Comparison of ENCODE assay signal across 8 mouse cellular contexts in the genomic region with DNA sequence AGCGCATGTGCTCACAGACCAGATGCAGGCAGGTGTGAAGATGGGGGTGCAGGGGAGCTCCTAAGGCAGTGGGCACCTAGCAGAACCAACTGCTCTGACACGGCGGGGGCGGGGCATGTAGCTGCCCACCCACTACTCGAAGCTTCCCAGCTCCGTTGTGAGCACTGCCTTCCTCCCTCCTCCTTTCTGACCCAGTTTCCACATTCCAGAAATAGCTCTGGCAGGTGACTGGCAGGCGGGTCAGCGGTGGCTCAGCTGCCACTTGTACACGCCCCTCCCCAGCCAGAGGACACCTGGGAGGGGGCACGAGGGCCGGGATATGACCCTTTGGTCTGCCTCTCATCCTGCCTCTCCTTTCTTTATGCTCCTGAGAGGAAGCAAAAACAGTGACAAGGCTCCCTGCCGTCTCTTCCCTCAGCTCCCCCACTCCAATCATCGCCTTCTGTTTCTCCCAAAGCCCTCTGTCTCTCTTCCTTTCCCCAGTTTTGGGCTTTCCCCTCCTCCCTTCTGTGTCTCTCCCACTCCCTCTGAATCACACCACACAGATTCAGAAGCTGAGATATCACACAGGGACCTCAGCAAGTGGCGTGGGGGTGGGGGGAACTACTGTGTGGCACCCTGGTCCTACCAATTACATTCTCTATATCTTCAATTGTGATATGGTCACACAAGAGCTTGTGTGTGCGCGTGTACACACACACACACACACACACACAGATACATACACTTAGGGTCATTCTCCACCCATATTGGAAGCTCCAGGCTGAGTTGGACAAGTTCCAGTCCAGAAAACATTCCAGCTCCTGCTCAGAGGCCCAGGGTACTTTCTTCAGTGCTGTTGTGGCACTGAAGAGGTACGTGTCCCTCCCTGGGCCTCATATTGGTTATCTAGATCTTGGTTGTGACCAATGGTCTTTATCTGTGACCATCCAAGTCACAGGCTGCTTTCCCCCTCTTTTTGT. TPM values are rescaled to one million over a fixed set of nuclear protein-coding genes. Genes with fewer than 3 reads are reported as not detected.
A peak's percentile ranks its signal among the peaks of the same experiment; 100 is the strongest.
DNase-seq lines count a peak whose midpoint lies in the region; ATAC-seq and TF ChIP-seq lines count a peak whose summit lies in the region.

No protein-coding gene starts in this region.

- peaks cover 6% of the 10 kb centered on the region; the same call in 1 of the 2 replicates for H3K79me2 ChIP-seq in liver, adult 2 months (ENCODE audit: control insufficient read depth, insufficient read depth, low read length)

- peaks cover 49% of the 10 kb centered on the region for H3K4me1 ChIP-seq in G1E (ENCODE audit: insufficient read depth, low read depth, low read length)
- H3K4me1 ChIP-seq in liver, adult 2 months (ENCODE audit: control insufficient read depth, insufficient read depth, low read length) = peaks cover 2% of the 10 kb centered on the region; the same call in 1 of the 2 replicates
- peaks cover 10% of the 10 kb centered on the region for H3K4me1 ChIP-seq in neural tube, embryonic 11.5 days (ENCODE audit: control insufficient read depth, insufficient read depth, low read length)

- H3K27me3 ChIP-seq in G1E (ENCODE audit: insufficient read depth, low read length) = no peaks in the 10 kb centered on the region
- no peaks in the 10 kb centered on the region for H3K27me3 ChIP-seq in liver, adult 2 months (ENCODE audit: control insufficient read depth, insufficient read depth, low read length)
- no peaks in the 10 kb centered on the region for H3K27me3 ChIP-seq in neural tube, embryonic 11.5 days (ENCODE audit: control insufficient read depth, insufficient read depth, low read length)

- no peak for TF ChIP-seq POLR2A in liver, adult 2 months (IDR thresholded peaks at IDR 0.05; ENCODE audit: extremely low read depth, insufficient read depth, low read length)

- H3K4me3 ChIP-seq in G1E (ENCODE audit: low read depth, low read length) = peak overlapping the region; percentile 9; the same call in 1 of the 2 replicates
- no peak overlapping the region for H3K4me3 ChIP-seq in liver, adult 2 months (ENCODE audit: insufficient read depth, low read depth, low read length)
- no peak overlapping the region for H3K4me3 ChIP-seq in neural tube, embryonic 11.5 days (ENCODE audit: low read depth, low read length)

- ATAC-seq in G1E (ENCODE audit: extremely low read depth, insufficient number of reproducible peaks, low FRiP score, poor library complexity, severe bottlenecking) = no peak
- no peak for ATAC-seq in neural tube, embryonic 11.5 days (ENCODE audit: insufficient read depth, low FRiP score, low TSS enrichment)

- no peaks in the 10 kb centered on the region for H3K9me3 ChIP-seq in G1E (replicated peaks)
- H3K9me3 ChIP-seq in neural tube, embryonic 11.5 days (ENCODE audit: control insufficient read depth, low read length) = no peaks in the 10 kb centered on the region

- 40% methylated on average over 17 of the region's 17 CpGs for WGBS in liver, adult 2 months
- 22% methylated on average over 17 of the region's 17 CpGs for WGBS in neural tube, embryonic 11.5 days

- no peak overlapping the region for H3K27ac ChIP-seq in liver, adult 2 months (replicated peaks; ENCODE audit: insufficient read depth, low read depth, low read length)
- H3K27ac ChIP-seq in neural tube, embryonic 11.5 days (ENCODE audit: low read depth, low read length) = no peak overlapping the region

- peaks cover 41% of the 10 kb centered on the region for H3K36me3 ChIP-seq in G1E (replicated peaks)
- no peaks in the 10 kb centered on the region for H3K36me3 ChIP-seq in liver, adult 2 months (ENCODE audit: control insufficient read depth, insufficient read depth, low read length)
- H3K36me3 ChIP-seq in neural tube, embryonic 11.5 days (ENCODE audit: control insufficient read depth, insufficient read depth, low read length) = no peaks in the 10 kb centered on the region

- no peak for TF ChIP-seq CTCF in G1E (IDR thresholded peaks at IDR 0.05; ENCODE audit: low read depth, low read length)
- TF ChIP-seq CTCF in liver, adult 2 months (IDR thresholded peaks at IDR 0.05; ENCODE audit: low read depth, low read length) = no peak

- no peak for DNase-seq in G1E (ENCODE audit: low spot score)
- peak; percentile 71 for DNase-seq in cerebellum, adult 8-10 months
- peak; percentile 61 to 72 for DNase-seq in frontal cortex, postnatal 10 days (ENCODE audit: low spot score in 2 of 2)
- peak; percentile 68 for DNase-seq in kidney, adult 18-20 months
- DNase-seq in liver, adult 2 months (ENCODE audit: extremely low read depth, low read depth, low spot score) = peak; percentile 21
- peak; percentile 35 for DNase-seq in neural tube, embryonic 11.5 days (ENCODE audit: low spot score)
- DNase-seq in thymus, postnatal 4 days = peak; percentile 65
- DNase-seq in natural killer cell, adult 2 months (ENCODE audit: low spot score in 2 of 2) = no peak

- no peak overlapping the region for H3K9ac ChIP-seq in liver, adult 2 months (ENCODE audit: low read depth, low read length)
- H3K9ac ChIP-seq in neural tube, embryonic 11.5 days (ENCODE audit: low read length) = no peak overlapping the region

- H3K4me2 ChIP-seq in neural tube, embryonic 11.5 days (ENCODE audit: low read depth) = 0 out of 2 replicates have a peak overlapping the region, but pooled peaks have one; percentile 7

RNA-seq across cellular contexts. Expression of gene Myl9, which starts 57.6 kb away (rescaled TPM):
- total RNA-seq in G1E (2014; fragmentation: Nextera tagmentation) (not detected in 2 replicates), G1E (2017) (1.3 TPM in 1 of 2 replicates, not detected in the other)
- 0.43 and 0.44 TPM in 2 replicates for polyA plus RNA-seq in G1E (2012)
- 5.6 and 6.4 TPM in 2 replicates for total RNA-seq in liver, adult 2 months (2014; rRNA removed)
- polyA plus RNA-seq in liver, adult 2 months (2012; rRNA removed) = 4.6 and 6.1 TPM in 2 replicates
- 96.2 and 98.7 TPM in 2 replicates for polyA plus RNA-seq in neural tube, embryonic 11.5 days (2014; fragmentation: Nextera tagmentation; extraction: Ambion mirVana)

Comparison
In these comparisons a context has a peak if more than half of its experiments do, and no peak if none do; other contexts are left out.
1. DNase-seq: peak in cerebellum, adult 8-10 months (single experiment), frontal cortex, postnatal 10 days (2 of 2), kidney, adult 18-20 months (single experiment), liver, adult 2 months (single experiment), neural tube, embryonic 11.5 days (single experiment) and thymus, postnatal 4 days (single experiment); none in G1E (single experiment) and natural killer cell, adult 2 months (0 of 2).
2. RNA of gene Myl9, which starts 57.6 kb away (polyA plus RNA-seq): 96.2 to 98.7 TPM in neural tube, embryonic 11.5 days; 4.6 to 6.1 TPM in liver, adult 2 months and 0.43 to 0.44 TPM in G1E; every median in the first group is over 10 times any median in the second.